Mouse (Mus musculus): ENCODE measurements around the gene Rpl24.

- TF ChIP-seq POLR2A (IDR thresholded peaks at IDR 0.05; ENCODE audit: low read depth, low read length) (peak; percentile 65), CTCF (IDR thresholded peaks at IDR 0.05; ENCODE audit: borderline replicate concordance, insufficient read depth, low read length) (no peak)
Observed at GRCm38 (mm10) chr16:55973431-55974255, 7.6 kb downstream of the Rpl24 start, which contains the start of gene Zbtb11.

Measured in embryonic fibroblast, embryonic 13.5 days (primary cell).